Mouse (Mus musculus) megakaryocyte, embryonic 14.5 days (primary cell): Measurements from ENCODE around the gene Phc1.

Experiments
- FLI1 ChIP-seq: IDR thresholded peaks from 2 replicates; pipeline ENCODE4 v1.6.1; 2012; ENCODE audit warnings: low read length, inconsistent platforms, mixed read lengths
- GATA1 ChIP-seq: IDR thresholded peaks from 3 replicates; pipeline ENCODE4 v1.6.1; 2012; ENCODE audit warnings: mixed read lengths, low read length, inconsistent platforms, borderline replicate concordance

DNA sequence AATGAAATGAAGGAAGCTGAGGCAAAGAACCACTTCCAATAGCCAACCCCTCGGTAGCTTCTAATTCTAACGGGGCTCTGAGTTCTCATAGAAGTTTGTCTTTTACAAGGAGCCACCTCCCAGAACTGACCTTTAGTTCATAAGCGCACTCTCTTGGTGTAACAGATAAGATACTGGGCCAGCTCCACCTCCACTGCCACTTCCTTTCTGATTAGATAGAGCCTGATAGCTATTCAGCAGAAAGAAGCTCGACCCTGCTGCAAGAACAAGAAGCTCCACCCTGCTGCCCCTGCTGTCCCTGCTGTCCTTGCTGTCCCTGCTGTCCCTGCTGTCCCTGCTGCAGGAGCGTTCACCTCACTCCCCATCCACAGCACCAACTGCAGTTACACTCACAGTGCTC, 65.8 kb downstream of the Phc1 start:
- no peak for TF ChIP-seq GATA1
- no peak for TF ChIP-seq FLI1
